Comparison of ENCODE assay signal across 12 mouse cellular contexts in genomic region chr10:82866832-82867231, GRCm38 (mm10). TPM values are rescaled to one million over a fixed set of nuclear protein-coding genes. Genes with fewer than 3 reads are reported as not detected.
DNase-seq lines count a peak whose midpoint lies in the region; ATAC-seq and TF ChIP-seq lines count a peak whose summit lies in the region.
"Had no signal": no experiment of that assay in that cellular context is flagged by ENCODE, and none has a peak within 500 bp of the region (broad histone marks: within the 10 kb centered on the region; RNA-seq: fewer than 3 reads in every experiment).

No protein-coding gene starts in this region.

- peaks cover 31% of the 10 kb centered on the region for H3K36me3 ChIP-seq in midbrain, embryonic 13.5 days
- H3K36me3 ChIP-seq in midbrain, embryonic 11.5 days (ENCODE audit: control insufficient read depth, insufficient read depth, low read length) = peaks cover 13% of the 10 kb centered on the region
- peaks cover 3% of the 10 kb centered on the region; the same call in 1 of the 2 replicates for H3K36me3 ChIP-seq in midbrain, postnatal 0 days (ENCODE audit: insufficient read depth, low read length)

- 0 out of 2 replicates have a peak, but pooled peaks have one; percentile 18 for ATAC-seq in midbrain, embryonic 13.5 days
- ATAC-seq in midbrain, embryonic 11.5 days (ENCODE audit: low FRiP score) = no peak
- no peak for ATAC-seq in midbrain, postnatal 0 days (ENCODE audit: low FRiP score)
- ATAC-seq: intestine, embryonic 16.5 days had no signal

- no peaks in the 10 kb centered on the region for H3K27me3 ChIP-seq in midbrain, embryonic 13.5 days
- no peaks in the 10 kb centered on the region for H3K27me3 ChIP-seq in midbrain, embryonic 11.5 days (ENCODE audit: control insufficient read depth, insufficient read depth, low read length)
- H3K27me3 ChIP-seq in midbrain, postnatal 0 days (ENCODE audit: insufficient read depth, low read length) = no peaks in the 10 kb centered on the region
- H3K27me3 ChIP-seq: liver, embryonic 13.5 days had no signal

- peak; percentile 29 to 44 for DNase-seq in cerebellum, postnatal 25 days
- DNase-seq in cerebellum, adult 11-12 months = no peak
- no peak for DNase-seq in midbrain, embryonic 11.5 days (ENCODE audit: low spot score, missing footprints)
- DNase-seq in ZHBTc4 (ENCODE audit: low read depth, low spot score) = peak; percentile 23
- DNase-seq in midbrain, postnatal 0 days (ENCODE audit: low spot score) = no peak
- no peak for DNase-seq in layer of hippocampus, adult 8-10 months (ENCODE audit: low spot score in 2 of 2)
- no peak for DNase-seq in Muller cell, postnatal 12 days (ENCODE audit: inconsistent ontology term)
- DNase-seq: heart, adult 18-20 months; liver, embryonic 13.5 days; lung, postnatal 4 days had no signal

- no peaks in the 10 kb centered on the region for H3K9me3 ChIP-seq in midbrain, embryonic 13.5 days
- H3K9me3 ChIP-seq in midbrain, embryonic 11.5 days (ENCODE audit: control insufficient read depth, low read length) = no peaks in the 10 kb centered on the region
- no peaks in the 10 kb centered on the region for H3K9me3 ChIP-seq in midbrain, postnatal 0 days (ENCODE audit: low read length)
- H3K9me3 ChIP-seq: liver, embryonic 13.5 days had no signal

- no peak overlapping the region for H3K9ac ChIP-seq in midbrain, embryonic 13.5 days (replicated peaks)
- no peak overlapping the region for H3K9ac ChIP-seq in midbrain, embryonic 11.5 days (ENCODE audit: low read length)
- H3K9ac ChIP-seq in midbrain, postnatal 0 days (replicated peaks; ENCODE audit: low read length, poor library complexity, severe bottlenecking) = no peak overlapping the region
- H3K9ac ChIP-seq: liver, embryonic 13.5 days had no signal

- H3K4me3 ChIP-seq in midbrain, embryonic 13.5 days (replicated peaks) = no peak overlapping the region
- no peak overlapping the region for H3K4me3 ChIP-seq in midbrain, embryonic 11.5 days (ENCODE audit: low read depth, low read length)
- H3K4me3 ChIP-seq in midbrain, postnatal 0 days (ENCODE audit: low read depth, low read length) = no peak overlapping the region
- H3K4me3 ChIP-seq: liver, embryonic 13.5 days had no signal

- peak overlapping the region; percentile 7; the same call in 1 of the 2 replicates for H3K27ac ChIP-seq in midbrain, embryonic 13.5 days
- H3K27ac ChIP-seq in midbrain, embryonic 11.5 days (ENCODE audit: low read depth, low read length) = no peak overlapping the region
- no peak overlapping the region for H3K27ac ChIP-seq in midbrain, postnatal 0 days (ENCODE audit: low read depth, low read length)
- H3K27ac ChIP-seq: liver, embryonic 13.5 days had no signal

- no peak for TF ChIP-seq CTCF in midbrain, postnatal 0 days (IDR thresholded peaks at IDR 0.05)

- 85% methylated on average over 18 of the region's 18 CpGs for WGBS in midbrain, embryonic 13.5 days
- 89% methylated on average over 18 of the region's 18 CpGs for WGBS in midbrain, embryonic 11.5 days
- 73% methylated on average over 18 of the region's 18 CpGs for WGBS in midbrain, postnatal 0 days

- peaks cover 35% of the 10 kb centered on the region for H3K4me1 ChIP-seq in midbrain, embryonic 13.5 days (replicated peaks)
- peaks cover 8% of the 10 kb centered on the region for H3K4me1 ChIP-seq in midbrain, embryonic 11.5 days (ENCODE audit: control insufficient read depth, insufficient read depth, low read length)
- no peaks in the 10 kb centered on the region for H3K4me1 ChIP-seq in midbrain, postnatal 0 days (ENCODE audit: insufficient read depth, low read length)

- H3K4me2 ChIP-seq in midbrain, embryonic 13.5 days (replicated peaks) = no peak overlapping the region
- H3K4me2 ChIP-seq in midbrain, embryonic 11.5 days = no peak overlapping the region
- peak overlapping the region; percentile 22; the same call in 1 of the 2 replicates for H3K4me2 ChIP-seq in midbrain, postnatal 0 days (ENCODE audit: low read depth, low read length, poor library complexity, severe bottlenecking)
- H3K4me2 ChIP-seq: liver, embryonic 13.5 days had no signal

RNA-seq across cellular contexts. Expression of gene Eid3, which starts 0.4 kb away (rescaled TPM):
- 0.47 and 0.55 TPM in 2 replicates for polyA plus RNA-seq in midbrain, embryonic 13.5 days (2015; fragmentation: Nextera tagmentation; extraction: Ambion mirVana)
- 0.53 and 0.57 TPM in 2 replicates for polyA plus RNA-seq in midbrain, embryonic 11.5 days (2014; fragmentation: Nextera tagmentation; extraction: Ambion mirVana)
- 1.9 and 2.0 TPM in 2 replicates for total RNA-seq in midbrain, postnatal 0 days (2014; rRNA removed)
- polyA plus RNA-seq in midbrain, postnatal 0 days (2015; fragmentation: Nextera tagmentation; extraction: Ambion mirVana) = 0.17 and 0.23 TPM in 2 replicates
- total RNA-seq in layer of hippocampus, adult 8-10 months (2022) = 1 to 10 TPM; 1.7 to 3.4 (median 2.6) TPM

RNA-seq across cellular contexts. Expression of gene Txnrd1, which starts 33.1 kb away (rescaled TPM):
- polyA plus RNA-seq in midbrain, embryonic 13.5 days (2015; fragmentation: Nextera tagmentation; extraction: Ambion mirVana) = 133 and 141 TPM in 2 replicates
- 189 and 195 TPM in 2 replicates for polyA plus RNA-seq in midbrain, embryonic 11.5 days (2014; fragmentation: Nextera tagmentation; extraction: Ambion mirVana)
- 83.2 and 86.4 TPM in 2 replicates for total RNA-seq in midbrain, postnatal 0 days (2014; rRNA removed)
- 56.7 and 61.7 TPM in 2 replicates for polyA plus RNA-seq in midbrain, postnatal 0 days (2015; fragmentation: Nextera tagmentation; extraction: Ambion mirVana)
- total RNA-seq in layer of hippocampus, adult 8-10 months (2022) = 10 to 100 TPM; 53.3 to 58.4 (median 56.1) TPM

Comparison
In these comparisons a context has a peak if more than half of its experiments do, and no peak if none do; other contexts are left out.
1. DNase-seq: peak in cerebellum, postnatal 25 days (2 of 2) and ZHBTc4 (single experiment); none in cerebellum, adult 11-12 months (single experiment), midbrain, embryonic 11.5 days (single experiment), midbrain, postnatal 0 days (single experiment), layer of hippocampus, adult 8-10 months (0 of 2) and Muller cell, postnatal 12 days (single experiment).